Mouse (Mus musculus): ENCODE measurements around the gene March4.

Gene March4

DNA sequence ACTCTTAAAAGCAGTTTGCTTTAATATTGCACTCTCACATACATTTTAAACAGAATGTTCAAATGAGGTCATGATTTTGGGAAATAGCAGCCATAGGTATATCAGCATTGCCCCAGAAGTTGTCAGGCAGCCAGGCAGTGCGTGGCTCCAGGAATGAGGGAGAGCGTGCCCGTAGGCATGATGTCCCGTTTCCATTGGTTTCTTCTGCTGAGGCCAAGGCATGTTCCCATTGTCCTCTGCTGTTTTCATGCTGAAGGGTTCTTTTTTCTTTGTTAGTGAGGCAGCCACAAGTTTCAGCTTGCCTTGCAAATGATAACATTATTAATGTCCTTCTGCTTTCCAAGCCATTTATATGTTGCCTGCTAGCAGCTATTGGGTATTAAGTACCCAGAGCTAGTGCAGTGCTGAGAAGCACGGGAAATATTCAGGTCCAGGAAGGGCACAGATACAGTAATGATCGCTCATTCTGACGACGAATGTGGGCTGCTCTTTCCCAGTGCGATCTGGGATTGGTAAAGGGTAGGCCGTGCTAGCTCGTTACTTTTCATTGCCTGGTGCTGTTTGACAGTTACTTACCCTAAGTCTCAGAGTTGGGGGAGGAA is 156.9 kb downstream of the March4 start:
- DNase-seq: no peak

DNA sequence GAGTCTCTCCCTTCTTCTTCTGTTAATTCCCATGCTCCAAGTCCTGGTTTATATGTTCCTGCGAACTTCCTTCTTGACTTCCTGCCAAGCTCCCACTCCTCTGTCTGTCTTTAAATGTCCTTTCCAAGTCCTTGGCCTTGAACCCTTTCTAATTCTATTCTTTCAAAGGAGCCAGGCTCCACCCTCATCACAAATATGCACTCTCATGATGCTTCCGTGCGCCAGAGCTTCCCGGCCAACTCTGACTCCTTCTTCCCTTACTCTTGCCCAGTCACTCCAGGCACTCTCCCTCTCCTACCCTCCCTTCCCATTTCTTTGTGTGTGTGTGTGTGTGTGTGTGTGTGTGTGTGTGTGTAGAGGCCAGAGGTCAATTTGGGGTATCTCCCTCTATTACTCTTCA is 158.6 kb downstream of the March4 start:
- no peak for DNase-seq

Measured in thymus, postnatal 25 days (tissue).